Mouse (Mus musculus) MEL-GATA-1-ER (cell line): ENCODE measurements at regions not wholly inside any gene's neighbourhood (a gene's known extent, or its start where the extent isn't known, plus 50 kb on each side); places are given as distances from the start of the nearest gene placed in this dataset.
A peak's percentile ranks its signal among the peaks of the same experiment; 100 is the strongest.

ENCODE experiments used
- DNase-seq: peaks from one replicate; pipeline ENCODE4 v3.0.0-alpha.2; 2012; ENCODE audit warnings: low read depth; ENCODE audit errors: extremely low read depth

GRCm38 (mm10) chr19:60408436-60408835 is 59.7 kb downstream of the Prlhr start:
- no peak for DNase-seq

DNA sequence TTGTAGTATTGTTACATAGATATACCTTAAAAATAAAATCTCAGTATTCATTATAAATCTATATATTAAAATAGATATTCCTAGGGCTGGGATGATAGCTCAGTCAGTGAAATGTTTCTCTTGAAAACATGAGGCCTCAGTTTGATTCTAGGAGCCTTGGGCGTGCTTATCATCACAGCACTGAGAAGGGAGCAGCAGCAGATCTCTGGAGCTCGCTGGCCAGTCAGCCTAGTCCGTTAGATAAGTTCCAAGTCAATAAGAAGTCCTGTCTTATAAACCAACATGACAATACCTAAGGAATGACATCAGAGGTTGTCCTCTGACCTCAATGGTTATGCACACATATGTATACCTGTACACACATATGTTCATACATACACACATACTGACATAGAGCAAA is 68.7 kb downstream of the Prlhr start:
- no peak for DNase-seq

GRCm38 (mm10) chr19:60397666-60398065 is 70.4 kb downstream of the Prlhr start:
- no peak for DNase-seq

- DNase-seq = no peak
These were observed 71.5 kb downstream of the Prlhr start for GRCm38 (mm10) chr19:60396604-60397003.

- no peak for DNase-seq
These were observed 81.4 kb downstream of the Prlhr start for GRCm38 (mm10) chr19:60386563-60387241.

DNA sequence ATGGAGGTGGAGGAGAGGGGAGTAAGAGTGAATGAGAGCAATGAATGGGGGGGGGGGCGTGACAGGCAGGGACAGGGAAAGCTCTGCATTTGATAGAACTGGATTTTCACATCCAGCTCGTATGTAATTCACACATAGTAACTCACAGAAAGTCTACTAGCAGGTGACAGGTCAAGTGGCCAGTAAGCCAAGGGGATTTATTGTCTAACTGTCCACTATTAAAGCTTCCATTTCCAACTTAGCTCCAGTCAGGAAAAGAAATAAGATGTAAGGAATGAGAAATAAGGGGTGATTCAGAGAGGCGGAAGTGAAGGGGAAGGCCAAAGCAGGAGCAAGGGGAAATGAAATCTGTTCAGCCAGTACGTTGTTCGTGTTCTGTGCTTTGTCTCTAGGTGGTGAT is 83.4 kb downstream of the Prlhr start:
- no peak for DNase-seq

GRCm38 (mm10) chr19:60382661-60383060 is 85.4 kb downstream of the Prlhr start:
- no peak for DNase-seq

- no peak for DNase-seq
These were observed 89.0 kb downstream of the Prlhr start for GRCm38 (mm10) chr19:60379030-60379605.

- DNase-seq = no peak
These were observed 104.0 kb downstream of the Prlhr start for GRCm38 (mm10) chr19:60363988-60364599.

DNA sequence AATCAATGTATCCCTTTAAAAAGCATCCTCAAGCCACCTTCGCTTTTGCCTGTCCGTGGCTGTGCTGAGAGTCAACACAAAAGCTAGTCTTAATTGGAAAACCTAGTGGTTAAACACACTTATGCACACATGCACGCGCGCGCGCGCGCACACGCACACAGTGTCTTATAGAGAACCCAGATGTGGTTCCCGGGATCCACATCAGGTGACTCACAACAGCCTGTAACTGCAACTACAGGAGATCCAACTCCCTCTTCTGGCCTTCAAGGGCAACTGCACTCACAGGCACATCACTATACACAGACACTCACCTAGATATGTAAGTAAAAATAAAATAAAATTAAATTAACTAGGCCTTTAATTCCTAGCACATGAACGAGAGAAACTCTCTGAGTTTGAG is 118.4 kb upstream of the Fam204a start:
- no peak for DNase-seq

- peak; percentile 43 for DNase-seq
These were observed 115.0 kb upstream of the Fam204a start for GRCm38 (mm10) chr19:60341485-60341884.

GRCm38 (mm10) chr19:60340234-60340633 is 113.7 kb upstream of the Fam204a start:
- peak; percentile 15 for DNase-seq

DNA sequence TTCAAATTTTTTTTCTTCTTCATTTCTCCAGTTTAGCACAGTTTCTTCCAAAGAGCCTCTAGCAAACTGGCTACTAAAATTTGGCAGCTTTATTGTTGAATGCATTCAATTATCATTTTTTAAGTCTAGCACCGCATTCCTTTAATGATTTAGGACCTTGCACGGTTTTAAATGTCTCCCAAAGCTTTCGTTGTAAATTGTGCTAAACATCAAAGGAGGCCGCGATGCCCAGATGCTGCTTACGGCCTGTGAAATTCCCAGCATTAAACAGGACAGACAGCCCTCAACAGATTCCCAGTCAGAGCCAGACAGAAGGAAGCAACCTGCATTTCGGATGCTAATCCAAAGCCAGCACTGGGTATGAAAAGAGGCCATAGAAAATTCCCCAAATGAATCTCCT is 108.0 kb upstream of the Fam204a start:
- DNase-seq = no peak

DNA sequence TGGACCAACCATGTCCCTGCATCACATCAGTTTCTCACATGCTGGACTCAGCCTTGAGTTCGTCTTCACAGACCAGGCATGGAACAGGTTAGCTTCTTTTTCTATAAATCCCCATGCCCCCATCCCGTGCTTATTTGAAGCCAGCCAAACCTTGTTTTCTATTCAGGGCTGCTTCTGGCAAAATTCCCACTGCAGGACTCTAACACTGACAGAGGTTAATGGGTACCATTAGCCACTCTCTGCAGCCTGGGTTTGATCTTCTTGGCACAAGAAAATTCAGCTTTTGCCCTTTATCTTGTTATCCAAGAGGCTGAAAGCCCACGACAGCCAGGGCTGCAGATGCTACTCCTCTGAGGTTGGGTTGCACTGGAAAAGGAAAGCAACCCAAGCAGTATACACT is 101.8 kb upstream of the Fam204a start:
- no peak for DNase-seq

GRCm38 (mm10) chr19:60325612-60326011 is 99.1 kb upstream of the Fam204a start:
- DNase-seq = no peak

DNA sequence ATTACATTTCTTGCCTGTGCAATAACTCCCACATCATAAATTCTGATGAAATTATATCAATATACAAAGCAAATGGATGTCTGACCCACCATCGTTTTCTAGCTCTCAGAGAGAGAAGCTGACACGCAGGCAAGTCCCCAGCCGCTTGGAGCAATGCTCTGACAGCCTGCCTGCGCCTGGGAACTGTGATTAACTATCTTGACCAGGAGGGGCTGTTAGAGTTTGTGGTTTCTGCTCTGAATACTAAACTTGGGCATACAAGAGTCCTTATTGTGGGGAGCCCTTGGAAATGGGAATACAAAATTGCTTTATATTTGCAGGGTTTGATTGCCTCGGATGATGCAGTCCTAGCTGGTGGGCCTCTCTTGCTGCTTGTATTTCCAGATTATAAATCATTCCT is 98.6 kb upstream of the Fam204a start:
- DNase-seq = no peak

DNA sequence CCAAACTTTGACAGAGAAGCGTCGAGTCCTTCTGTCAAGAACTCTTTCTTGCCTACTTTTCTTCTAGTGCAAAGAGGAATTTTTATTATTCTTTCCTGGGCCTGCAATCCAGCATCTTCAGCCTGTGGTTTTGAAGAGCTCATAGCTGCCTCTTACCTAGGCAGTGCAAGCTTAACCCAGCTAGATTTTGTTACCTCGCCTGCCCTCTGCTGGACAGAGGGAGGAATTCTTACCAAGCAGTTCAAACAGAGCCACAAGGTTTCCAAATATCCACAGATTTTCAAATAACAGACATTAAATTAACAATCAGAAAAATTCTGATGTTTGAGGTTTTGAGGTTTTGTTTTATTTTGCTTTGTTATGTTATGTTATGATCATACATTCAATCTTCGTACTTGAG is 84.1 kb upstream of the Fam204a start:
- DNase-seq = peak; percentile 46

- no peak for DNase-seq
These were observed 75.9 kb upstream of the Fam204a start for GRCm38 (mm10) chr19:60302371-60302770.

GRCm38 (mm10) chr19:60300891-60301290 is 74.4 kb upstream of the Fam204a start:
- no peak for DNase-seq

DNA sequence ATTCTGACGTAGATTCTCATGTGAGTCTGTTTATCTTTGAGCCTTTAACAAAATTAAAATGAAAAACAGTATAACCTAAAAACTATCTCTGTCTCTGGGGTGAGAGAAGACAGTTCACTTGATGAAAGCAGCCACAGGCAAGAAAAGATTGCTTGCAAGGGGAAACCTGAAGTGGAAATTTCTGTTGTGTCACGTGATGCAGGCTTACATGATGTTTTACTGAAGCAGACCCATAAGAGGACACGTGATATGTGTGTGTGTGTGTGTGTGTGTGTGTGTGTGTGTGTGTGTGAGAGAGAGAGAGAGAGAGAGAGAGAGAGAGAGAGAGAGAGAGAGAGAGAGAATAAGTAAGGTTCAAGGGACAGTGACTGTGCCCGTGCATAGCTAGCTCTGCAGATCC is 63.7 kb upstream of the Fam204a start:
- DNase-seq = no peak

GRCm38 (mm10) chr19:60286810-60287396 is 60.4 kb upstream of the Fam204a start:
- no peak for DNase-seq

- DNase-seq = no peak
These were observed 58.4 kb upstream of the Fam204a start for GRCm38 (mm10) chr19:60284901-60285300.
